Mouse (Mus musculus) thymus, adult 2 months (tissue): ENCODE measurements around the gene Mpo. TPM values are rescaled to one million over a fixed set of nuclear protein-coding genes. Genes with fewer than 3 reads are reported as not detected.

Experiments used
- DNase-seq: peaks from one replicate; pipeline ENCODE4 v3.0.0; 2021
- H3K27ac ChIP-seq: fragments of 200-500 bp; 2 replicates; pipeline ENCODE4 v1.5.1; 2012; ENCODE audit warnings: low read length, control low read depth; ENCODE audit not compliant: control insufficient read depth, insufficient read depth
- H3K27me3 ChIP-seq: fragments of 200-500 bp; 2 replicates; pipeline ENCODE4 v1.6.1; 2012; ENCODE audit warnings: mild to moderate bottlenecking, low read length, moderate library complexity, mixed read lengths; ENCODE audit not compliant: control insufficient read depth, insufficient read depth
- H3K36me3 ChIP-seq: fragments of 200-500 bp; 2 replicates; pipeline ENCODE4 v1.6.1; 2012; ENCODE audit warnings: mild to moderate bottlenecking, low read length, moderate library complexity; ENCODE audit not compliant: control insufficient read depth, insufficient read depth
- H3K4me1 ChIP-seq: fragments of 200-500 bp; replicated peaks from 2 replicates; pipeline ENCODE4 v1.6.1; 2012; ENCODE audit warnings: low read length; ENCODE audit not compliant: control insufficient read depth, insufficient read depth
- H3K4me3 ChIP-seq: fragments of 200-500 bp; 2 replicates; pipeline ENCODE4 v1.5.1; 2012; ENCODE audit warnings: mild to moderate bottlenecking, low read length, control low read depth, moderate library complexity; ENCODE audit not compliant: control insufficient read depth, insufficient read depth
- CTCF ChIP-seq: fragments of 200-500 bp; IDR thresholded peaks from 2 replicates; pipeline ENCODE4 v1.5.1; 2012; ENCODE audit warnings: mild to moderate bottlenecking, control low read depth, low read length, moderate library complexity, borderline replicate concordance; ENCODE audit not compliant: control insufficient read depth, poor library complexity, insufficient read depth; ENCODE audit errors: extremely low read depth
- POLR2A ChIP-seq: fragments of 200-500 bp; IDR thresholded peaks from 2 replicates; pipeline ENCODE4 v1.6.1; 2012; ENCODE audit warnings: mild to moderate bottlenecking, low read length, control low read depth, moderate library complexity; ENCODE audit not compliant: control insufficient read depth, poor library complexity, insufficient read depth; ENCODE audit errors: extremely low read depth
- WGBS: fragments of 180-500 bp; shearing (Covaris S2); methylation state at CpG from one replicate; pipeline ENCODE4 v1.1.7; 2018; 5-methylcytosine and 5-hydroxymethylcytosine counted together
- polyA plus RNA-seq: library from polyadenylated mRNA; depleted of rRNA; stranded (reverse); fragments of >200 nt; gene quantifications from 2 replicates; pipeline ENCODE4 v1.2.3, GENCODE M21; 2012

Gene Mpo
- polyA plus RNA-seq, 1 experiment: 4.6 TPM

DNA sequence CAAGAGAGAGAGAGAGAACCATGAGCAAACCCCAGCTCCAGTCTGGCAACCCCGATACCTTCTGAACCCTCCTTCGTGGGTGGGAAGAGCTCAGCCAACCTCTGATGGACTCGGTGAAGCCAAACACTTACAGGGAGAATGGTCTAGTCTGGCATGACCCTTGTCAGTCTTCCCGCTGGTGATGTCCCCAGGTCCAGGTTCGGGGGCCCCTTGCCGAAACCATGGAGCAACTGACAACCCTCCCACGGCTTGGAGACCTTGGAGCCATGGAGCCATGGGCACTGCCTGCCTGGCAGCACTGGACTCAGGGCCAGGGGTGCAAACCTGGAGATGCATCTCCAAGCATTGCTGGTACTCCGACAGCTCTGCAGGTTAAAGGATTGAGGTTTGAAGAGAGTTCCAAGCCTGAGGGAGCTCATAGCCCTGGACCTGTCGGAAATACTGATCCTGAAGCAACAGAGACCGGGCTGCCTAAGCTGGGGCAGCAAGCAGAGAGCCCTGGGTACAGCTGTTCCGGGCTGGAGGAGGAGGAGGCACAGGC, 32.1 kb upstream of the Mpo start:
- peaks cover 15% of the 10 kb centered on the region for H3K27me3 ChIP-seq
- H3K36me3 ChIP-seq: peaks cover 24% of the 10 kb centered on the region
- TF ChIP-seq CTCF (no peak), POLR2A (no peak)
- H3K4me3 ChIP-seq: no peak overlapping the region
- 77% methylated on average over 11 of the region's 11 CpGs for WGBS
- no peak for DNase-seq
- no peak overlapping the region for H3K27ac ChIP-seq
- peaks cover 38% of the 10 kb centered on the region for H3K4me1 ChIP-seq

DNA sequence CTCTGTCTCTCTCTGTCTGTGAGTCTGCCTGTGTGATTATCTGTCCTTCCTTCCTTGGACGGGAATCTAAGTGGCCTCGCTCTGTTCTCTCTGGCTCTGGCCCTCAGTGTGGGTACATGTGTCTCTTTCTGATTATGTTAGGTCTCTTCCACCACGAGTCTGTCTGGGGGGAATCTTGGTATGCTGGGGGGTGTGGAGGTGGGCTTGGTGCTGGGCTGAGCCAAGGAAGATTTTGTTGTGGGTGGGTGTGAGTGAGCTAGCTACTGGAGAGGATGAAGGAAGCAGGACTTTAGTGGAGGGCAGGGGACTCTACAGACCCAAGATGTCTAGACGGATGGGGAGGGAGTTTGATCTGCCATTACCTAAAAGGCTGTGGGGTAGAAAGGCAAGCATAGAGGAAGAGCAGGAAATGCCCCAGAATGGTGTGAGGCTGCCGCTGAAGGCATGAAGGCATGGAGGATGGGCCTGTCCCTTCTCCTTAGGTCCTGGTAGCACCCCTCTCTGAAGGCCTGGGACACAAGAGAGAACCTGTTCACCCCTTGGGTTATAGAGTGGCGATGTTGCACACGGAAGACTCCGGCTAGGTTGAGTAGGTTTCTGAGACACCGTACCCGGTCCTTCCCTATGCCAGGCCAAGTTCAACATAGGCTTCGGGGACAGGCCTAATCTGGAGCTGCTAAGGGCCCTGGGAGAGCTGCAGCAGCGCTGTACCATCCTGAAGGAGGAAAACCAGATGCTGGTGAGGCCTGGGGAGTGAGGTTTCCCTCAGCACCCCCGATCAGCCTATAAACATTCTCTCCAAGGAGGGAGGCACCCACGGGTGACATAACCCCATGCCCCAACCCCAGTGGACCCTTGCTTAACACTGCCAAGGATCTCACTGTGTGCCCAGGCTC, 31.3 kb upstream of the Mpo start:
- Histone ChIP-seq H3K27ac (no peak overlapping the region), H3K36me3 (peaks cover 16% of the 10 kb centered on the region), H3K27me3 (peaks cover 15% of the 10 kb centered on the region), H3K4me1 (peaks cover 38% of the 10 kb centered on the region), H3K4me3 (no peak overlapping the region)
- 87% methylated on average over 14 of the region's 14 CpGs for WGBS
- no peak for DNase-seq
- TF ChIP-seq POLR2A (no peak), CTCF (no peak)

DNA sequence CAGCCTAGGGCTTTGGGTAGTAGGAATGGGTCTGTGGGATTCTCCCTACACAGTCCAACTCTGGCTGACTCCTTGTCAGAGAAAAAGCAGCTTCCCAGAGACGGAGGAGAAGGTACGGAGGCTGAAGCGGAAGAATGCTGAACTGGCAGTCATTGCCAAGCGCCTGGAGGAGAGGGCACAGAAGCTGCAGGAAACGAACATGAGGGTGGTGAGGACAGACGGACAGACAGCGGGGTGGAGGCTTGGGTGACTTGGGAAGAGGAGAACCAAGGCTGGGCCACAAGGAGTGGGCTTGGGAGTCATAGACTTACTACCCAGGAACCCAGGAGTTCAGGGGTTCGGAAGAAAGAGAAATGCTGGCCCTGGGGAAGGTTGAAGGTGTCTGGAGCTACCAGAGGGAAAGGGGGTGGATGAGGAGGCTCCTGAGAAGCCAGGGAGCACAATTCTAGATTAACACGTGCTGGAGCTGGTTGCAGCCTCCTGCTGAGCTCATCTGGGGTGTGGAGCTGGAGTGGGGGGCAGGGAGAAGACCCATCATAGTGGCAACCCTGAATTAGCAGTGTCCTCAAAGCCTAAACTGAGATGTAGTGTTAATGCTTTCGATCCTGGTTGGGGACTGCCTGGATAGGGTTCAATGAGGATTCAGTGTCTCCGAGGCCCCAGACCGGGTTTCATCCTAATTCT, 30.5 kb upstream of the Mpo start:
- WGBS: 83% methylated on average over 12 of the region's 12 CpGs
- peaks cover 15% of the 10 kb centered on the region for H3K27me3 ChIP-seq

DNA sequence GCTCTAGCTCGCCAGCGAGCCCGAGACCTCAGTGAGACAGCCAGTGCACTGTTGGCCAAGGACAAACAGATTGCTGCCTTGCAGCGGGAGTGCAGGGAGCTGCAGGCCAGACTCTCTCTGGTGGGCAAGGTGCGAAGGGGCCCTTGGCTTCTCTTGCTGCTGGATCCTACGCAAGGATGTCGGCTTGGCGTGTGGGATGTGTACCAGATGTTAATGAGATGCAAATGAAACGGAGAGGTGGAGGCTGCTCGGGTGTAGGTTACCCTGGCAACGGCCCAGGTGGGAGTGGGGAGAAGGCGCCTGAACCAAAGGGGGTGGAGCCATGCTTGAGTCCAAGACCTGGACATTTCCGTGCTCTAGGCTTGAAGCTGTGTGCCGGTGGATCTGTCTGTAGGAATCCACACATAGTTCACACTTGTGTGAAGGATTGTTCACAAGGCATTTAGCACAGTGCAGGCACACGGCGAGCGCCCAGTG, 29.8 kb upstream of the Mpo start:
- Histone ChIP-seq H3K27me3 (peaks cover 15% of the 10 kb centered on the region), H3K27ac (no peak overlapping the region), H3K4me1 (peaks cover 38% of the 10 kb centered on the region), H3K36me3 (peaks cover 1% of the 10 kb centered on the region), H3K4me3 (peak overlapping the region; percentile 0; the same call in 1 of the 2 replicates)
- TF ChIP-seq CTCF (no peak), POLR2A (no peak)
- WGBS: 42% methylated on average over 17 of the region's 17 CpGs
- DNase-seq: no peak

More for the DNA sequence above, 30.5 kb upstream of the Mpo start:
- DNase-seq: no peak
- Histone ChIP-seq H3K27ac (no peak overlapping the region), H3K36me3 (peaks cover 8% of the 10 kb centered on the region), H3K4me1 (peaks cover 38% of the 10 kb centered on the region), H3K4me3 (no peak overlapping the region)
- TF ChIP-seq POLR2A (no peak), CTCF (no peak)

DNA sequence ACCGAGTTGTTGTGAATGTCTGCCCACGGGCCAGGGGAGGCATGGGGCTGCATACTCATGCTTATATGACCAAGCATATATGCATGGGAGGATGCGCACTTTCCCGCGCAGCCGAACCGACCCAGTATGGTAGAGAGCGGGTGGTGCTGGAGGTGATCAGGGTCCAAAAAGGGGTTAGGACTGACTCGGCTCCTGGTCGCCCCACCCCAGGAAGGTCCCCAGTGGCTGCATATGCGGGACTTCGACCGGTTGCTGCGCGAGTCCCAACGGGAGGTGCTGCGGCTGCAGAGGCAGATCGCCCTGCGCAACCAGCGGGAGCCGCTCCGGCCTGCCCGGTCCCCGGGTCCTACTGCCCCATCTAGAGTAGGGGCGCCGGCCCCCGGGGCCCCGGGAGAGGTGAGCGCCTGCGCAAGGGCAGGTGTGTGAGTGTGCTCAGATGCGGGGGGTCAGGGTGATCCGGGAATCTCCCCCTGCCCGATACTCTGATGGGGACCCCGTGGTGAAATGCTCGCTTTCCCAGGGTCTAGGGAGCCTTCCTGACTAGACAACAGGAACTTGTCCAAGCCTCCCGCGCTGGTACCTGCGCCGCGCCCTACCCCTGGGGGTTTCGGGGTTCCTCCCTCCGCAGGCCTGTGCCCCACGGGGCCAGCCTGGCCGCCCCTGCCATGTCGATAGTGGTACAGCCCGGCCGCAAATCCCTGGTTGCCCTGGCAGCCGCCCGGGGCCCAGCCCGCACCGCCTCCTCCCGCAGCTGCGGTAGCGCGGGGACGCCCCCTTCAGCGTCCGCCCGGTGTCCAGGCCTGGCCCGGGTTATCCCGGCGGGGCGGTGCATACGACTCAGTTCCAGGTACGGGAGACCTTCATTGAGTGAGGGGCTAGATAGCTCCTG, 29.1 kb upstream of the Mpo start:
- H3K36me3 ChIP-seq: no peaks in the 10 kb centered on the region
- TF ChIP-seq CTCF (no peak), POLR2A (no peak)
- H3K4me3 ChIP-seq: peak overlapping the region; percentile 8
- peaks cover 38% of the 10 kb centered on the region for H3K4me1 ChIP-seq
- WGBS: 4% methylated on average over 65 of the region's 65 CpGs
- DNase-seq: no peak
- peaks cover 15% of the 10 kb centered on the region for H3K27me3 ChIP-seq
- no peak overlapping the region for H3K27ac ChIP-seq
